Mouse (Mus musculus) effector memory CD4-positive, alpha-beta T cell, adult 5 months (primary cell): ENCODE results near the gene Hyou1. TPM values are rescaled to one million over a fixed set of nuclear protein-coding genes. Genes with fewer than 3 reads are reported as not detected.

Source experiments
- polyA plus RNA-seq: library from polyadenylated mRNA; unstranded; fragments of 100-300 nt; shearing (Covaris generic); gene quantifications from one replicate; pipeline ENCODE4 v1.2.1, GENCODE M21; 2017

Hyou1 gene
- 16.7 TPM for polyA plus RNA-seq

GRCm38 (mm10) chr9:44379054-44379834 is at the start of gene Hyou1:
Gene Hyou1 (plus strand): TSS chr9:44379490.

GRCm38 (mm10) chr9:44334396-44335330 is 44.6 kb upstream of the Hyou1 start, which contains the start of gene H2afx:
Gene H2afx (plus strand): TSS chr9:44334694.

DNA sequence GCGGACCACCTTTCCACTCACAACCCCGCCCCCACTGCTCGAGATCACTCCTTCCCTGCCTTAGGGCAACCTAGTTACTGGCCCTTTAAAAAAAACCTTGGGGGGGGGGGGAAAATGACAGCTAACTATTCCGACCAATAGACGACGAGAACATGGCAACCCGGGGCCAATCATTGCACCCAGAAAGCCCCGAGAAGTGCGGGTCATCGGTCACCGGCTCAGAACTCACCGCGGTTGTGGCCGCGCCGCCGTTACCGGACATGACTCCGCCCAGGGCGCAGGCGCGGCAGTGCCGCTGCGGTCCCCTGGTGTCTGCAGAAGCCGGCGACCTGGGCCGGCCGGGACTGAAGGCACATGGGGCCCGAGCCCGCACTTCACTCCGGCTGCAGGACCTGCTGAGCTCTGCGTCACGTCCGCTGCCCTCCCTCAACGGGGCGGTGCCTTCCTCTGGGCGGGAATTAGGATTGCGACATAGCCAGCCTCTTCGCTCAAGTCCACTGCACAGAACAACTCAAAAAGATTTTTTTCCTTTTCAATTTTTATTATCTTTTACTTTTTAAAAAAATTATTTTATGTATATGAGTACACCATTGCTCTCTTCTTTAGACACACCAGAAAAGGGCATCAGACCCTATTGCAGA is 35.4 kb upstream of the Hyou1 start, which contains the start of gene Hmbs:
Gene Hmbs (minus strand): TSS at position 448 of the 641 bp plus-strand sequence.

GRCm38 (mm10) chr9:44361190-44361917 is 17.9 kb upstream of the Hyou1 start, which contains the start of gene Vps11:
Gene Vps11 (minus strand): TSS chr9:44361670.

GRCm38 (mm10) chr9:44396684-44397411 is 17.6 kb downstream of the Hyou1 start, which contains the start of gene Slc37a4:
Gene Slc37a4 (plus strand): TSS chr9:44396852.

GRCm38 (mm10) chr9:44406906-44407751 is 27.8 kb downstream of the Hyou1 start, which contains the start of the genes Rps25 and Trappc4:
Gene Rps25 (plus strand): TSS chr9:44407139.
Gene Trappc4 (minus strand): TSS chr9:44407600.

DNA sequence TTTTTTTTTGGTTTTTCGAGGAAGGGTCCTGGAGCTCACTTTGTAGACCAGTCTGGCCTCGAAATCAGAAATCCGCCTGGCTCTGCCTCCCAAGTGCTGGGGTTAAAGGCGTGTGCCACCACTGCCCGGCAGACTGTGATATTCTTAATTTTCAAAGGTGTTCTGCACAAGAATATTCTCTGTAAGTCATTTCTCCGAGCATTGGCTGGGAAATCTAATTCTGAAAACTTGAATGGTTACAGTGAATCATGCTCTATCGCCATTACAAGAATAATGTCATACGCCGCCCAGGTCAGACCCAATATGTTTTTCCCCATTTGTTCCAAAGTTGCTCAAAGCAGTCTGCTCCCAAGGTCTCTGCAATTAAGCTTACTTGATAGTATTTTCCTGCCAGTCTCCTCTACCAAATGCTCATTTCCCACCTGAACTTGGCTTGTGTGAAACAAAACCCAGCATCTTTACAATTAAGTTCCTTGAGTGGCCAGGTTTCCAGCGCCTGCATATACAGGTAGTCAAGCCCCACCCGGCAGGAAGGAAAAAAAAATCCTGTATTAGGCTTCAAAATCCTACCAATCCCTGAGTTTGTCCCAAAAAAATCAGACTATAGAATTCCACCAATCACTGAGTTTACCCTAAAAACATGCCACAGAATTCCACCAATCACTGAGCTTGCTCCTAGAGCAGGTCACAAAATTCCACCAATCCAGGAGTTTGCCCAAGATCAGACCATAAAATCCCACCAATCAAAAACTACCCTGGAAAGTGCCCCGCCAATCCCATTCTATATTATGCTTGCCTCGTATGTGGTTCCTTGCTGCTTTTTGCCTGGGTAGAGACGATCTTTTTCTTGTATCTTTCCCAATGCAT is 39.5 kb downstream of the Hyou1 start, which contains the start of gene Ccdc84:
Gene Ccdc84 (minus strand): TSS at position 51 of the 867 bp plus-strand sequence.

DNA sequence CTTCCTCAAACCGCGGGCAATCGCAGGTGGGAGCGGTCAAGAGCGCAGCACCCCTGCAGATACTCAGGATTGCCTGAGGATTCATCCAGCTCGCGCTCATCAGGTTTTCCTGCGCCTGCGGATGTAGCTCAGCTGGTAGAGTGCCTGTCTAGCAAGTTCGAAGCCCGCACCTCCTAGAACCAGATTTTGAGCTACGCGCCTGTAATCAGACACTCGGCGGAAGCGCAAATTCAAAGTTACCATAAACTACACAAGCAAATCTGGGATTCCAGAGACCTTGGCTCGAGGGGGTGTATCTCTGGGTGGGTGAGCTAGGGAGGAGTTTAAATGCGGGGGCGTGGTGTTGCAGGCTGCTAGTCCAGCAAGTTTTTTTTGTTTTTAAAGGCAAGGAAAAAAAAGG is 61.7 kb downstream of the Hyou1 start, which contains the start of gene Foxr1:
Gene Foxr1 (minus strand): TSS at position 176 of the 400 bp plus-strand sequence.

Other genes starting within 250 kb of the Hyou1 start
- gene Mcam, start 245.0 kb upstream of the Hyou1 start, polyA plus RNA-seq: 0.36 TPM
- 41.9 TPM for gene Cbl, start 145.4 kb upstream of the Hyou1 start, polyA plus RNA-seq
- not detected for gene Ccdc153, start 138.8 kb upstream of the Hyou1 start, polyA plus RNA-seq
- gene Pdzd3, start 128.0 kb upstream of the Hyou1 start, polyA plus RNA-seq: 0.29 TPM
- 5.8 TPM for gene Nlrx1, start 110.9 kb upstream of the Hyou1 start, polyA plus RNA-seq
- not detected for gene Abcg4, start 90.9 kb upstream of the Hyou1 start, polyA plus RNA-seq
- gene Hinfp, start 73.8 kb upstream of the Hyou1 start, polyA plus RNA-seq: 41.8 TPM
- 17.8 TPM for gene C2cd2l, start 59.2 kb upstream of the Hyou1 start, polyA plus RNA-seq
- gene Dpagt1, start 53.5 kb upstream of the Hyou1 start, polyA plus RNA-seq: 10.2 TPM
- gene H2afx, start 44.8 kb upstream of the Hyou1 start, polyA plus RNA-seq: 51.5 TPM
- 16.5 TPM for gene Hmbs, start 35.3 kb upstream of the Hyou1 start, polyA plus RNA-seq
- 60.2 TPM for gene Vps11, start 17.8 kb upstream of the Hyou1 start, polyA plus RNA-seq
- gene Slc37a4, start 17.4 kb downstream of the Hyou1 start, polyA plus RNA-seq: 12.4 TPM
- 1,991 TPM for gene Rps25, start 27.6 kb downstream of the Hyou1 start, polyA plus RNA-seq
- gene Trappc4, start 28.1 kb downstream of the Hyou1 start, polyA plus RNA-seq: 84.5 TPM
- 44.7 TPM for gene Ccdc84, start 39.1 kb downstream of the Hyou1 start, polyA plus RNA-seq
- 0.64 TPM for gene Foxr1, start 61.6 kb downstream of the Hyou1 start, polyA plus RNA-seq
- not detected for gene Upk2, start 75.5 kb downstream of the Hyou1 start, polyA plus RNA-seq
- 22.4 TPM for gene Bcl9l, start 103.3 kb downstream of the Hyou1 start, polyA plus RNA-seq
- 125 TPM for gene Cxcr5, start 182.4 kb downstream of the Hyou1 start, polyA plus RNA-seq
- gene Ddx6, start 225.4 kb downstream of the Hyou1 start, polyA plus RNA-seq: 71.9 TPM